Mouse (Mus musculus) gastrocnemius, adult 2 months (tissue): ENCODE measurements at regions not wholly inside any gene's neighbourhood (a gene's known extent, or its start where the extent isn't known, plus 50 kb on each side); places are given as distances from the start of the nearest gene placed in this dataset.

ENCODE experiments used
- DNase-seq: peaks from one replicate; pipeline ENCODE4 v3.0.0; 2022
- H3K27ac ChIP-seq: fragments of 200-600 bp; 2 replicates; pipeline ENCODE4 v1.8.1; 2022; ENCODE audit warnings: mild to moderate bottlenecking
- H3K4me3 ChIP-seq: fragments of 200-600 bp; 2 replicates; pipeline ENCODE4 v1.8.1; 2022; ENCODE audit warnings: mild to moderate bottlenecking, moderate library complexity
- CTCF ChIP-seq: fragments of 200-600 bp; IDR thresholded peaks from 2 replicates; pipeline ENCODE4 v1.8.1; 2022; ENCODE audit warnings: antibody characterized with exemption, mild to moderate bottlenecking, moderate library complexity
- intact Hi-C: fragments of 180-260 bp; cut with DNase I; formaldehyde crosslinking; loops from one replicate; pipeline ENCODE4 v1.15.1; 2025

DNA sequence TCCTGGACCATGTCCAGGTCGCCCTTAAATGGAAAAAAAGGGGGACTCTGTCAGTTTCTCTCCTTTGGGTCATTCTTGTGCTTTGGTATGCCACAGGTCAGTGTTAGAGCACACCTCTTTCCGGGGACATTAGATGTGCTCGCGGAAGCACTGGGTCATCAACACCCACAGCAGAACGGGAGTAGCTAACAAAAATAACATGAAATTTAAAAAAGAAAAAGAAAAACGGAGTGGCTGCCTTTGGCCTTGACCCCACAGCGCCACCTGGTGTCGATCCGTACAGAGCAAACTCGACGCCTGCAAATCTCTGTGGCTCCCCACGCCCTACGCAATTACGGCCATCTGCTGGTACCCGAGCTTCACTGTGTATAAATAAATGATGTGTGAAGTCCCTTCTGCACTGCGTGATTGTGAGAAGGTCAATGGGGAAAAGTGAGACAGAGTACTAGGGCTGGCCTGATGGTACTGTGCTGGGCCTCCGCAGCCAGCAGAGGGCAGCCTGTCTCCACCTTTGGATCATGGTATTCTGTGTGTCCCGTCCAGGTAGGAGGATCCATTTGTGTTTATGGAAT lies 99.0 kb upstream of the Slc7a12 start:
- Histone ChIP-seq H3K27ac (no peak overlapping the region), H3K4me3 (no peak overlapping the region)
- TF ChIP-seq CTCF: peak; percentile 60
- intact Hi-C loops: loop anchor here (10.0 kb wide), 1 partner anchor 283 kb away; no protein-coding TSS in a partner anchor
- DNase-seq: peak; percentile 34

DNA sequence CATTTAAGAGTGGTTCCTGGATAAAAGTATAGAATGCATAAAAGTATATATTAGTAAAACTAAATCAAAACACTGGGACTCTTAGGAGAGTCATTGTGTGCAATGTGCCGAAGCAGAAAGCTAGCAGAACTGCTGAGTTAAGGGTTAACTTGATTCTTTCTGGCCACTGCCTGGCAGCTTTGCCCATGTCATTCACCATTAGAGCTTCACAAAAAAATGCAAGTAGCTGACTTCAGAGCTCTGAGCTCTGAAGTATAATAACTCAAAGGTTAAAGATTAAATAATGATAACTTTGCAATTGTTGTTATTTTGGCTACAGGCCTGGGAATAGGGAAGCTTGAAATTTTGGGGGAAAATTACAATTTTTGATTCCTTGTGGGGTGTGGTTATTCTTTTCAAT lies 89.8 kb upstream of the Slc7a12 start:
- intact Hi-C loops: no loop called here

DNA sequence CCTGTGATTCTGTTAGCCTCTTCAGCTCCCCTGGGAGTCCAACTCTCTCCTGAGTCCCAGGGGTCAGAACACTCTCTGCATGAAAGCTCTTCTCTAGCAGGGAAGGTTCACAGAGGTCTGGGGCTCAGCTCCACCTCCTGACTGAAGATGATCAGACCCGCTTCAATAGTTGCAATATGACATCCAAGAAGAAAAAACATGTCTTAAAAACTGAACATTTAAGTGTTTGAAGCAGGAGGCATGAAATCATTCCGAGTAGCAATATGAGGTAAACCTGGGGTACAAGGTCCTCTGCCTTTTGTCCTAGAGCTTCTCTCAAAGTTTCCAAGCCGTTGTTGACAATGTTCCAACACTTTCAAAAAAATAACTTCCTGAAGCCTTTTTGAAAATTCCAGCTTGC lies 81.8 kb upstream of the Slc7a12 start:
- H3K27ac ChIP-seq: no peak overlapping the region
- DNase-seq: no peak
- no peak overlapping the region for H3K4me3 ChIP-seq
- no peak for TF ChIP-seq CTCF
- intact Hi-C loops: no loop called here

More for the DNA sequence above, 89.8 kb upstream of the Slc7a12 start:
- DNase-seq: no peak
- Histone ChIP-seq H3K4me3 (no peak overlapping the region), H3K27ac (no peak overlapping the region)
- TF ChIP-seq CTCF: no peak

DNA sequence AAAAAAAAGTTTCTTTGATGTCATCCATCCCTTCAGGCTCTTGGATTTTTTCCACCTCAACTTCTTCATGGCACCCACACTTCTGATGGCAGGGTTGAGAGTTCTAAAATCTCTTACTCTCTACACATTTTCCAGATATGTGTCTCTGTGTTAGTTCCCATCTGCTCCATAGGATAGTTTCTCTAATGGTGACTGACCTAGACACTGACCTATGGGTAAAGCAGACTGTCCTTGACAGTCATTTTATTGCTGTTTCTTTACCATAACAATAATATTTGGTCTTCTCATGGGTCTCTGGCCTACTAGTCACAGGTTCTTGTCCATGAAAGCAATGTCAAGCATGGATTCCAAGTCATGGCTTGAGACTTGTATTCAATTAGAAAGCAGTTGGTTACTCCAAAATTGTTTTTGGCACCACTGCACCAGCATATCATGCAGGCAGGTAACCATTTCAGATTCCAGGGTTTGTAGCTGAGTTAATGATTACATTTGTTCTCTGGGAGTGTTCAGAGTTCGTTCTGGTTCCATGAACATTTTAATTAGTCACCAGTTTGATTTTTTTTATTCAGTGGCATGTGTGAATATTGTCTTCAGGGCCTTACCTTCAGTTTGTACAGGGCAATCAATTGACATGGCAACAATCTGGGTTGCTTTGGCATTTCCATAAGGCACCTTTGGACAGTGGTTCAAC lies 71.9 kb upstream of the Slc7a12 start:
- TF ChIP-seq CTCF: no peak
- DNase-seq: no peak
- Histone ChIP-seq H3K27ac (no peak overlapping the region), H3K4me3 (no peak overlapping the region)
- intact Hi-C loops: no loop called here
